Comparison of ENCODE assay signal across 26 mouse cellular contexts in the genomic region with DNA sequence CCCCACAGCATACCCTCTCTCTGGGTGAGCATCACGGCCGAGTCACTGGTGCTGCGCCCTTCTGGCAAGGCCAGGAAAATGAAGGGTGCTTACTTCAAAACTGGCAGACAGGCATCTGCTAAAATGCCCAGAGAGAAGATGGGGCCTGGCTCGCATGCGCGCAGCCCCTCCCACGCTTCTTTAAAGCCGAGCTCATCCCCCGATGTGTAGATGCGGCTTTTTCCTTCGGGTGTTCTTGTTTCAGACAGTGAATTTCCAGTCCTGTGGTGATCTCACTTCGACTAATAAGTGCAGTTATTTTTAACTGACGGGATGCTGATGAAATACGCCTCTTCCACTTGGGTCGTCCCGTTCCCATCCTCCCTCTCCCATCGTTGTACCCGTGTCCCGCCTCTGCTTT. TPM values are rescaled to one million over a fixed set of nuclear protein-coding genes. Genes with fewer than 3 reads are reported as not detected.
DNase-seq lines count a peak whose midpoint lies in the region; ATAC-seq and TF ChIP-seq lines count a peak whose summit lies in the region.
"Had no signal": no experiment of that assay in that cellular context is flagged by ENCODE, and none has a peak within 500 bp of the region (broad histone marks: within the 10 kb centered on the region; RNA-seq: fewer than 3 reads in every experiment).

No protein-coding gene starts in this region.

- no peaks in the 10 kb centered on the region for H3K27me3 ChIP-seq in liver, embryonic 12.5 days (replicated peaks)
- H3K27me3 ChIP-seq in hindbrain, embryonic 11.5 days (ENCODE audit: control insufficient read depth, insufficient read depth, low read length): no peaks in the 10 kb centered on the region
- H3K27me3 ChIP-seq: heart, embryonic 13.5 days; intestine, embryonic 15.5 days; limb, embryonic 12.5 days; lung, embryonic 15.5 days; midbrain, embryonic 12.5 days; neural tube, embryonic 12.5 days had no signal

- no peak for ATAC-seq in liver, embryonic 12.5 days
- ATAC-seq in hindbrain, embryonic 11.5 days (ENCODE audit: low FRiP score): no peak
- ATAC-seq: forebrain, embryonic 16.5 days; intestine, embryonic 15.5 days had no signal

- TF ChIP-seq CTCF in layer of hippocampus, adult 2 months (conservative IDR thresholded peaks at IDR 0.05): no peak
- TF ChIP-seq CTCF in olfactory bulb, adult 2 months (IDR thresholded peaks at IDR 0.05; ENCODE audit: insufficient read depth, low read depth, low read length): no peak

- no peak overlapping the region for H3K27ac ChIP-seq in layer of hippocampus, adult 2 months
- 0 out of 2 replicates have a peak overlapping the region, but pooled peaks have one; percentile 14 for H3K27ac ChIP-seq in olfactory bulb, adult 2 months (ENCODE audit: insufficient read depth, low read depth, low read length)
- H3K27ac ChIP-seq in liver, embryonic 12.5 days: no peak overlapping the region
- no peak overlapping the region for H3K27ac ChIP-seq in hindbrain, embryonic 11.5 days (ENCODE audit: low read depth, low read length)
- H3K27ac ChIP-seq: heart, embryonic 13.5 days; hindbrain, embryonic 14.5 days; intestine, embryonic 15.5 days; limb, embryonic 12.5 days; liver, embryonic 14.5 days; lung, embryonic 15.5 days; macrophage; midbrain, embryonic 12.5 days; neural tube, embryonic 12.5 days had no signal

- peak overlapping the region; percentile 13; the same call in 1 of the 2 replicates for H3K4me3 ChIP-seq in layer of hippocampus, adult 2 months
- no peak overlapping the region for H3K4me3 ChIP-seq in olfactory bulb, adult 2 months (ENCODE audit: insufficient read depth, low read depth, low read length)
- H3K4me3 ChIP-seq in liver, embryonic 12.5 days: no peak overlapping the region
- H3K4me3 ChIP-seq in hindbrain, embryonic 11.5 days (ENCODE audit: low read depth, low read length): no peak overlapping the region
- H3K4me3 ChIP-seq: erythroblast, embryonic 14.5 days; heart, embryonic 13.5 days; intestine, embryonic 15.5 days; limb, embryonic 12.5 days; lung, embryonic 15.5 days; midbrain, embryonic 12.5 days; neural tube, embryonic 12.5 days had no signal

- peak; percentile 32 to 52 for DNase-seq in left cerebral cortex, adult 9 months (ENCODE audit: low spot score in 2 of 2)
- no peak for DNase-seq in left cerebral cortex, postnatal 10 days (ENCODE audit: extremely low spot score in 1 of 2, low spot score in 2 of 2)
- peak in 1 of 2 experiments; percentile 16 for DNase-seq in layer of hippocampus, adult 2 months (ENCODE audit: low spot score in 2 of 2)
- DNase-seq in right cerebral cortex, postnatal 4 days: peak; percentile 5
- DNase-seq in cerebellum, postnatal 14 days: no peak
- no peak for DNase-seq in hindbrain, embryonic 11.5 days (ENCODE audit: low spot score)
- DNase-seq: cerebellum, adult 8-10 months; gastrocnemius, postnatal 10 days; heart, adult 18-20 months; kidney, postnatal 4 days; thymus, adult 18-20 months; thymus, postnatal 4 days had no signal

- H3K9me3 ChIP-seq in liver, embryonic 12.5 days (replicated peaks): no peaks in the 10 kb centered on the region
- no peaks in the 10 kb centered on the region for H3K9me3 ChIP-seq in hindbrain, embryonic 11.5 days (ENCODE audit: control insufficient read depth, low read length)
- H3K9me3 ChIP-seq: heart, embryonic 13.5 days; intestine, embryonic 15.5 days; limb, embryonic 12.5 days; lung, embryonic 15.5 days; midbrain, embryonic 12.5 days; neural tube, embryonic 12.5 days had no signal

- H3K4me1 ChIP-seq in olfactory bulb, adult 2 months (ENCODE audit: control insufficient read depth, insufficient read depth, low read length): peaks cover 9% of the 10 kb centered on the region; the same call in 1 of the 2 replicates
- H3K4me1 ChIP-seq in liver, embryonic 12.5 days: no peaks in the 10 kb centered on the region
- no peaks in the 10 kb centered on the region for H3K4me1 ChIP-seq in hindbrain, embryonic 11.5 days (replicated peaks; ENCODE audit: control insufficient read depth, insufficient read depth, low read length)
- H3K4me1 ChIP-seq: heart, embryonic 13.5 days; limb, embryonic 12.5 days; lung, embryonic 15.5 days; midbrain, embryonic 12.5 days; neural tube, embryonic 12.5 days had no signal

- WGBS in olfactory bulb, adult 2 months: 65% methylated on average over 19 of the region's 19 CpGs
- 73% methylated on average over 19 of the region's 19 CpGs for WGBS in liver, embryonic 12.5 days (ENCODE audit: insufficient replicate concordance)
- WGBS in hindbrain, embryonic 11.5 days: 88% methylated on average over 19 of the region's 19 CpGs

- no peak for TF ChIP-seq POLR2A in olfactory bulb, adult 2 months (IDR thresholded peaks at IDR 0.05; ENCODE audit: insufficient read depth, low read depth, low read length)

- H3K9ac ChIP-seq in liver, embryonic 12.5 days: no peak overlapping the region
- no peak overlapping the region for H3K9ac ChIP-seq in hindbrain, embryonic 11.5 days (ENCODE audit: low read depth, low read length)
- H3K9ac ChIP-seq: heart, embryonic 13.5 days; hindbrain, embryonic 14.5 days; intestine, embryonic 15.5 days; limb, embryonic 12.5 days; liver, embryonic 14.5 days; lung, embryonic 15.5 days; midbrain, embryonic 12.5 days; neural tube, embryonic 12.5 days had no signal

- no peaks in the 10 kb centered on the region for H3K36me3 ChIP-seq in liver, embryonic 12.5 days
- no peaks in the 10 kb centered on the region for H3K36me3 ChIP-seq in hindbrain, embryonic 11.5 days (ENCODE audit: control insufficient read depth, insufficient read depth, low read length)
- H3K36me3 ChIP-seq: heart, embryonic 13.5 days; intestine, embryonic 15.5 days; limb, embryonic 12.5 days; lung, embryonic 15.5 days; midbrain, embryonic 12.5 days; neural tube, embryonic 12.5 days had no signal

- intact Hi-C loops in left cerebral cortex, postnatal 10 days (cut with DNase I): no loop called here

- no peak overlapping the region for H3K4me2 ChIP-seq in liver, embryonic 12.5 days
- no peak overlapping the region for H3K4me2 ChIP-seq in hindbrain, embryonic 11.5 days (replicated peaks; ENCODE audit: low read depth, low read length)
- H3K4me2 ChIP-seq: heart, embryonic 13.5 days; hindbrain, embryonic 14.5 days; intestine, embryonic 15.5 days; limb, embryonic 12.5 days; lung, embryonic 15.5 days; midbrain, embryonic 12.5 days; neural tube, embryonic 12.5 days had no signal

RNA-seq across cellular contexts. Expression of a gene that starts 16.7 kb away (rescaled TPM):
- 10 to 100 TPM; 11.0 to 14.2 TPM for total RNA-seq in left cerebral cortex, postnatal 10 days (2021)
- 1 to 10 TPM; 3.0 to 3.3 TPM for total RNA-seq in layer of hippocampus, adult 2 months (2021)
- polyA plus RNA-seq in olfactory bulb, adult 2 months (2012; ENCODE audit: insufficient read depth, insufficient read length, low replicate concordance, missing spikeins): not detected in 2 replicates
- polyA plus RNA-seq in liver, embryonic 12.5 days (2016; fragmentation: Nextera tagmentation; extraction: Ambion mirVana): 0.05 TPM in 1 of 2 replicates, not detected in the other
- polyA plus RNA-seq in hindbrain, embryonic 11.5 days (2014; fragmentation: Nextera tagmentation; extraction: Ambion mirVana): 0.63 and 0.90 TPM in 2 replicates
- total RNA-seq: common myeloid progenitor, adult 5-6 weeks had no signal
- polyA plus RNA-seq: erythroblast, embryonic 14.5 days; forebrain, embryonic 16.5 days; macrophage had no signal

RNA-seq across cellular contexts. Expression of a gene that starts 27.7 kb away (rescaled TPM):
- 10 to 100 TPM; 48.5 to 58.8 TPM for total RNA-seq in left cerebral cortex, postnatal 10 days (2021)
- total RNA-seq in layer of hippocampus, adult 2 months (2021): 10 to 100 TPM; 33.8 to 34.9 TPM
- polyA plus RNA-seq in olfactory bulb, adult 2 months (2012; ENCODE audit: insufficient read depth, insufficient read length, low replicate concordance, missing spikeins): not detected in 2 replicates
- polyA plus RNA-seq in liver, embryonic 12.5 days (2016; fragmentation: Nextera tagmentation; extraction: Ambion mirVana): 1.1 and 1.3 TPM in 2 replicates
- 8.6 and 8.7 TPM in 2 replicates for polyA plus RNA-seq in hindbrain, embryonic 11.5 days (2014; fragmentation: Nextera tagmentation; extraction: Ambion mirVana)
- polyA plus RNA-seq: erythroblast, embryonic 14.5 days had no signal

Comparison
In these comparisons a context has a peak if more than half of its experiments do, and no peak if none do; other contexts are left out.
1. DNase-seq: peak in left cerebral cortex, adult 9 months (2 of 2) and right cerebral cortex, postnatal 4 days (single experiment); none in left cerebral cortex, postnatal 10 days (0 of 2), cerebellum, postnatal 14 days (0 of 2) and hindbrain, embryonic 11.5 days (single experiment).